7 mouse cellular contexts compared by ENCODE assay signal in the genomic region with DNA sequence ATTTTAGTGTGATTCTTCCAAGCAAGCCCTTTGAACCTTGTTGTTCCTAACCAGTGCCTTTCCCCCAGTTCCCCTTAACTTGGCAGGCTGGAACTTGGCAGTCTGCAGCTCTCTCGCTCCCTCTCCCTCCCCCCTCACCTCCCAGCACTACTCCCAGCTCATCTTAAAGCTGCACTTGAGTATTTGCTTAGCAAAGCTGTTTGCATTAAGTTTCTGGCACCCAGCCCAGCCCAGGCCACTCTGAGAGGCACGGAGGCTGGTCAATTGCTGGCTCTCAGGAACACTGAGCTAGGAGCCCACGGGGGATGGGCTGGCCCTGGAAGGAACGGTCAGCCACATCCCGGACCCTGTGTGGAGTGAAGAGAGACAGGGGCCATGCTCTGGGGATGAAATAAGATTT.
A peak's percentile ranks its signal among the peaks of the same experiment; 100 is the strongest.
DNase-seq lines count a peak whose midpoint lies in the region; ATAC-seq and TF ChIP-seq lines count a peak whose summit lies in the region.

No protein-coding gene starts in this region.

- TF ChIP-seq POLR2A in liver, adult 2 months (IDR thresholded peaks at IDR 0.05; ENCODE audit: extremely low read depth, insufficient read depth, low read length) = no peak

- no peak overlapping the region for H3K9ac ChIP-seq in forebrain, embryonic 11.5 days (ENCODE audit: low read length)
- no peak overlapping the region for H3K9ac ChIP-seq in hindbrain, embryonic 16.5 days (ENCODE audit: low read depth, low read length)
- no peak overlapping the region for H3K9ac ChIP-seq in liver, adult 2 months (ENCODE audit: low read depth, low read length)
- H3K9ac ChIP-seq in neural tube, embryonic 12.5 days = no peak overlapping the region

- H3K27ac ChIP-seq in forebrain, embryonic 11.5 days (ENCODE audit: low read depth, low read length) = no peak overlapping the region
- no peak overlapping the region; the same call in 1 of the 2 replicates for H3K27ac ChIP-seq in hindbrain, embryonic 16.5 days (ENCODE audit: low read depth, low read length)
- H3K27ac ChIP-seq in liver, adult 2 months (replicated peaks; ENCODE audit: insufficient read depth, low read depth, low read length) = peak overlapping the region; percentile 64; the same call in 1 of the 2 replicates
- no peak overlapping the region for H3K27ac ChIP-seq in neural tube, embryonic 12.5 days

- no peaks in the 10 kb centered on the region; the same call in 1 of the 2 replicates for H3K36me3 ChIP-seq in forebrain, embryonic 11.5 days (ENCODE audit: control insufficient read depth, insufficient read depth, low read length)
- peaks cover 11% of the 10 kb centered on the region for H3K36me3 ChIP-seq in hindbrain, embryonic 16.5 days (ENCODE audit: control insufficient read depth, insufficient read depth, low read length)
- H3K36me3 ChIP-seq in liver, adult 2 months (ENCODE audit: control insufficient read depth, insufficient read depth, low read length) = no peaks in the 10 kb centered on the region
- peaks cover 11% of the 10 kb centered on the region for H3K36me3 ChIP-seq in neural tube, embryonic 12.5 days

- H3K4me1 ChIP-seq in forebrain, embryonic 11.5 days (replicated peaks; ENCODE audit: control insufficient read depth, insufficient read depth, low read length) = 0 out of 2 replicates have a peak, but pooled peaks cover 5% of the 10 kb centered on the region
- H3K4me1 ChIP-seq in hindbrain, embryonic 16.5 days (ENCODE audit: control insufficient read depth, insufficient read depth, low read depth, low read length) = peaks cover 8% of the 10 kb centered on the region
- peaks cover 10% of the 10 kb centered on the region for H3K4me1 ChIP-seq in liver, adult 2 months (ENCODE audit: control insufficient read depth, insufficient read depth, low read length)
- peaks cover 18% of the 10 kb centered on the region for H3K4me1 ChIP-seq in neural tube, embryonic 12.5 days

- peak; percentile 23 to 31 for DNase-seq in spleen, postnatal 36 days (ENCODE audit: low spot score in 2 of 2)
- no peak for DNase-seq in spleen, postnatal 14 days (ENCODE audit: low spot score in 2 of 2)
- DNase-seq in forebrain, embryonic 11.5 days (ENCODE audit: low spot score) = peak; percentile 69
- DNase-seq in liver, adult 2 months (ENCODE audit: extremely low read depth, low read depth, low spot score) = peak; percentile 81
- DNase-seq in thymus, postnatal 0 days (ENCODE audit: low spot score) = no peak

- 51% methylated on average over 5 of the region's 5 CpGs for WGBS in forebrain, embryonic 11.5 days
- WGBS in hindbrain, embryonic 16.5 days = 23% methylated on average over 5 of the region's 5 CpGs
- 13% methylated on average over 5 of the region's 5 CpGs for WGBS in liver, adult 2 months
- 34% methylated on average over 5 of the region's 5 CpGs for WGBS in neural tube, embryonic 12.5 days

- no peak overlapping the region for H3K4me2 ChIP-seq in forebrain, embryonic 11.5 days (ENCODE audit: low read depth, low read length, severe bottlenecking)
- H3K4me2 ChIP-seq in hindbrain, embryonic 16.5 days (ENCODE audit: low read length) = no peak overlapping the region
- H3K4me2 ChIP-seq in neural tube, embryonic 12.5 days (replicated peaks) = no peak overlapping the region

- 0 out of 2 replicates have a peak, but pooled peaks have one; percentile 27 for ATAC-seq in forebrain, embryonic 11.5 days (replicated peaks; ENCODE audit: low FRiP score)
- peak; percentile 85 for ATAC-seq in hindbrain, embryonic 16.5 days
- peak; percentile 56; the same call in 1 of the 2 replicates for ATAC-seq in neural tube, embryonic 12.5 days (ENCODE audit: low FRiP score, low read depth)

- no peaks in the 10 kb centered on the region for H3K79me2 ChIP-seq in liver, adult 2 months (ENCODE audit: control insufficient read depth, insufficient read depth, low read length)

- no peak for TF ChIP-seq CTCF in liver, adult 2 months (IDR thresholded peaks at IDR 0.05; ENCODE audit: low read depth, low read length)

- H3K4me3 ChIP-seq in forebrain, embryonic 11.5 days (ENCODE audit: low read depth, low read length) = no peak overlapping the region
- no peak overlapping the region for H3K4me3 ChIP-seq in hindbrain, embryonic 16.5 days (ENCODE audit: low read length)
- H3K4me3 ChIP-seq in liver, adult 2 months (ENCODE audit: insufficient read depth, low read depth, low read length) = no peak overlapping the region
- no peak overlapping the region for H3K4me3 ChIP-seq in neural tube, embryonic 12.5 days

- H3K27me3 ChIP-seq in forebrain, embryonic 11.5 days (ENCODE audit: control insufficient read depth, insufficient read depth, low read length) = no peaks in the 10 kb centered on the region
- H3K27me3 ChIP-seq in hindbrain, embryonic 16.5 days (replicated peaks; ENCODE audit: control insufficient read depth, insufficient read depth, low read length) = no peaks in the 10 kb centered on the region
- H3K27me3 ChIP-seq in liver, adult 2 months (ENCODE audit: control insufficient read depth, insufficient read depth, low read length) = no peaks in the 10 kb centered on the region
- H3K27me3 ChIP-seq in neural tube, embryonic 12.5 days (replicated peaks) = no peaks in the 10 kb centered on the region

- no peaks in the 10 kb centered on the region for H3K9me3 ChIP-seq in forebrain, embryonic 11.5 days (ENCODE audit: control insufficient read depth, low read length)
- H3K9me3 ChIP-seq in hindbrain, embryonic 16.5 days (ENCODE audit: control insufficient read depth, low read length) = no peaks in the 10 kb centered on the region
- H3K9me3 ChIP-seq in neural tube, embryonic 12.5 days = no peaks in the 10 kb centered on the region

Comparison
In these comparisons a context has a peak if more than half of its experiments do, and no peak if none do; other contexts are left out.
1. DNase-seq: peak in spleen, postnatal 36 days (2 of 2), forebrain, embryonic 11.5 days (single experiment) and liver, adult 2 months (single experiment); none in spleen, postnatal 14 days (0 of 2) and thymus, postnatal 0 days (single experiment).
2. ATAC-seq: peak in every context shown above with its lines; median percentile 85 in hindbrain, embryonic 16.5 days; 56 in neural tube, embryonic 12.5 days; 27 in forebrain, embryonic 11.5 days.